Mouse (Mus musculus) brown adipose tissue, adult 24 weeks (tissue): ENCODE results near the gene Galt. TPM values are rescaled to one million over a fixed set of nuclear protein-coding genes. Genes with fewer than 3 reads are reported as not detected.
"Not testable (repeated sequence)": the region's sequence is repeated elsewhere in the genome, so short reads cannot be mapped to it uniquely, and the experiment has no call there.

Source experiments
- H3K27ac ChIP-seq: fragments of 200-500 bp; replicated peaks from 2 replicates; pipeline ENCODE4 v1.5.1; 2012; ENCODE audit warnings: low read depth, mild to moderate bottlenecking, low read length
- H3K4me1 ChIP-seq: fragments of 200-500 bp; 2 replicates; pipeline ENCODE4 v1.6.1; 2012; ENCODE audit warnings: low read length, mixed read lengths; ENCODE audit not compliant: control insufficient read depth, insufficient read depth, insufficient read length
- H3K4me3 ChIP-seq: fragments of 200-500 bp; 2 replicates; pipeline ENCODE4 v1.5.1; 2012; ENCODE audit warnings: low read depth, mild to moderate bottlenecking, low read length, moderate library complexity; ENCODE audit not compliant: insufficient read depth
- polyA plus RNA-seq: library from polyadenylated mRNA; stranded (reverse); fragments of >200 nt; gene quantifications from 2 replicates; pipeline ENCODE4 v1.2.4, GENCODE M21; 2012; ENCODE audit not compliant: missing spikeins, insufficient read depth, insufficient read length

Galt gene
- polyA plus RNA-seq, 1 experiment = 30.4 TPM

GRCm38 (mm10) chr4:41781748-41782485 is 26.9 kb downstream of the Galt start:
- H3K4me1 ChIP-seq, H3K4me3 ChIP-seq, H3K27ac ChIP-seq: not testable (repeated sequence)

- H3K4me3 ChIP-seq, H3K27ac ChIP-seq, H3K4me1 ChIP-seq: not testable (repeated sequence)
Observed at GRCm38 (mm10) chr4:41782711-41783110, 27.7 kb downstream of the Galt start.

- not testable (repeated sequence) for H3K4me1 ChIP-seq, H3K4me3 ChIP-seq, H3K27ac ChIP-seq
Observed at GRCm38 (mm10) chr4:41783197-41783596, 28.2 kb downstream of the Galt start.

Other genes with a start within 250 kb of the Galt start
- gene 1110017D15Rik, start 237.9 kb upstream of the Galt start, polyA plus RNA-seq = not detected in 2 replicates
- 6.8 and 7.8 TPM in 2 replicates for gene Fam219a, start 185.7 kb upstream of the Galt start, polyA plus RNA-seq
- gene Dnaic1, start 185.5 kb upstream of the Galt start, polyA plus RNA-seq = not detected in 2 replicates
- gene Enho, start 114.9 kb upstream of the Galt start, polyA plus RNA-seq = 1.8 TPM in 1 of 2 replicates, not detected in the other
- gene Cntfr, start 58.1 kb upstream of the Galt start, polyA plus RNA-seq = 5.5 and 8.4 TPM in 2 replicates
- 53.3 and 56.1 TPM in 2 replicates for gene Il11ra1, start 55.2 kb upstream of the Galt start, polyA plus RNA-seq
- 9.0 and 13.5 TPM in 2 replicates for gene Rpp25l, start 41.7 kb upstream of the Galt start, polyA plus RNA-seq
- gene Dctn3, start 32.1 kb upstream of the Galt start, polyA plus RNA-seq = 111 and 118 TPM in 2 replicates
- gene Arid3c, start 24.1 kb upstream of the Galt start, polyA plus RNA-seq = not detected in 2 replicates
- gene Sigmar1, start 929 bp downstream of the Galt start, polyA plus RNA-seq = 44.1 and 48.4 TPM in 2 replicates
- gene Ccl27a, start 19.0 kb downstream of the Galt start, polyA plus RNA-seq = 39.4 and 50.0 TPM in 2 replicates
- gene Gm21541, start 148.4 kb downstream of the Galt start, polyA plus RNA-seq = not detected in 2 replicates
- 1.4 TPM in 1 of 2 replicates, not detected in the other for gene Gm20878, start 186.3 kb downstream of the Galt start, polyA plus RNA-seq
- not detected in 2 replicates for gene Fam205a4, start 210.8 kb downstream of the Galt start, polyA plus RNA-seq